Mouse (Mus musculus) lung, adult 2 months (tissue): ENCODE measurements around the gene Olfr1346. TPM values are rescaled to one million over a fixed set of nuclear protein-coding genes. Genes with fewer than 3 reads are reported as not detected.
"Not testable (repeated sequence)": the region's sequence is repeated elsewhere in the genome, so short reads cannot be mapped to it uniquely, and the experiment has no call there.

Source experiments
- DNase-seq: peaks from one replicate; pipeline ENCODE4 v3.0.0; 2022
- H3K4me1 ChIP-seq: fragments of 200-500 bp; 2 replicates; pipeline ENCODE4 v1.6.1; 2011; ENCODE audit warnings: low read length; ENCODE audit not compliant: control insufficient read depth, insufficient read depth
- H3K4me3 ChIP-seq: fragments of 200-500 bp; replicated peaks from 2 replicates; pipeline ENCODE3; 2011; ENCODE audit warnings: low read depth, mild to moderate bottlenecking, control low read depth, low read length; ENCODE audit errors: extremely low read depth
- CTCF ChIP-seq: fragments of 200-500 bp; IDR thresholded peaks from 2 replicates; pipeline ENCODE4 v1.5.1; 2011; ENCODE audit warnings: mild to moderate bottlenecking, low read length, control low read depth; ENCODE audit not compliant: insufficient read depth
- POLR2A ChIP-seq: fragments of 200-500 bp; IDR thresholded peaks from 2 replicates; pipeline ENCODE4 v1.6.1; 2011; ENCODE audit warnings: low read depth, mild to moderate bottlenecking, control low read depth, low read length, borderline replicate concordance; ENCODE audit errors: extremely low read depth
- WGBS: fragments of 180-500 bp; shearing (Covaris S2); methylation state at CpG from one replicate; pipeline ENCODE4 v1.1.7; 2018; 5-methylcytosine and 5-hydroxymethylcytosine counted together
- polyA plus RNA-seq: library from polyadenylated mRNA; depleted of rRNA; stranded (reverse); fragments of >200 nt; gene quantifications from 2 replicates; pipeline ENCODE4 v1.2.3, GENCODE M21; 2012; rRNA removed

The Olfr1346 gene
- polyA plus RNA-seq, result not detected in 2 replicates

GRCm38 (mm10) chr7:6466951-6467350 is at the start of gene Olfr1346:
Gene Olfr1346 (plus strand): TSS chr7:6467101.
- Histone ChIP-seq H3K4me1 (no peaks in the 10 kb centered on the region), H3K4me3 (no peak within 1 kb of the TSS)
- TF ChIP-seq CTCF, result no peak
- no peak for TF ChIP-seq POLR2A
- no peak for DNase-seq

- no peak for DNase-seq
- Histone ChIP-seq H3K4me3 (no peak overlapping the region), H3K4me1 (no peaks in the 10 kb centered on the region)
- TF ChIP-seq CTCF (no peak), POLR2A (no peak)
- 64% methylated on average over 6 of the region's 6 CpGs for WGBS
These were observed 47.0 kb upstream of the Olfr1346 start for GRCm38 (mm10) chr7:6419894-6420293.

- TF ChIP-seq CTCF, result no peak
- no peak for TF ChIP-seq POLR2A
- 85% methylated on average over 3 of the region's 3 CpGs for WGBS
- no peak for DNase-seq
- no peak overlapping the region for H3K4me3 ChIP-seq
- H3K4me1 ChIP-seq, result no peaks in the 10 kb centered on the region
These were observed 37.5 kb upstream of the Olfr1346 start for GRCm38 (mm10) chr7:6429381-6429780.

- 31% methylated on average over 2 of the region's 2 CpGs for WGBS
- peak; percentile 8 for DNase-seq
- peak; percentile 75 for TF ChIP-seq CTCF
- TF ChIP-seq POLR2A, result no peak
- Histone ChIP-seq H3K4me1 (no peaks in the 10 kb centered on the region), H3K4me3 (no peak overlapping the region)
These were observed 36.6 kb upstream of the Olfr1346 start for GRCm38 (mm10) chr7:6430342-6430741.

- 59% methylated on average over 3 of the region's 3 CpGs for WGBS
- no peaks in the 10 kb centered on the region for H3K4me1 ChIP-seq
- H3K4me3 ChIP-seq, result no peak within 1 kb of the TSS
- no peak for DNase-seq
- TF ChIP-seq CTCF (no peak), POLR2A (no peak)
These were observed 28.5 kb upstream of the Olfr1346 start, which contains the start of gene Olfr1344 for GRCm38 (mm10) chr7:6438388-6438787. Gene Olfr1344 (plus strand): TSS chr7:6438688.

GRCm38 (mm10) chr7:6441173-6441572 is 25.7 kb upstream of the Olfr1346 start:
- Histone ChIP-seq H3K4me1 (no peaks in the 10 kb centered on the region), H3K4me3 (no peak overlapping the region)
- no peak for TF ChIP-seq POLR2A
- TF ChIP-seq CTCF, result no peak
- 55% methylated on average over 2 of the region's 2 CpGs for WGBS
- no peak for DNase-seq

GRCm38 (mm10) chr7:6447771-6448170 is 19.1 kb upstream of the Olfr1346 start:
- no peak for TF ChIP-seq CTCF
- TF ChIP-seq POLR2A, result no peak
- Histone ChIP-seq H3K4me3 (no peak overlapping the region), H3K4me1 (no peaks in the 10 kb centered on the region)
- 65% methylated on average over 5 of the region's 5 CpGs for WGBS
- no peak for DNase-seq

GRCm38 (mm10) chr7:6455868-6456267 is 11.0 kb upstream of the Olfr1346 start, which contains the start of gene Olfr1336:
Gene Olfr1336 (plus strand): TSS chr7:6456168.
- DNase-seq, result no peak
- no peak within 1 kb of the TSS for H3K4me3 ChIP-seq
- TF ChIP-seq POLR2A (no peak), CTCF (no peak)

GRCm38 (mm10) chr7:6456399-6456798 is 10.5 kb upstream of the Olfr1346 start:
- WGBS, result 42% methylated on average over 3 of the region's 3 CpGs
- no peak for DNase-seq
- Histone ChIP-seq H3K4me1 (no peaks in the 10 kb centered on the region), H3K4me3 (no peak overlapping the region)
- no peak for TF ChIP-seq POLR2A
- no peak for TF ChIP-seq CTCF

More at GRCm38 (mm10) chr7:6455868-6456267, 11.0 kb upstream of the Olfr1346 start, which contains the start of gene Olfr1336:
- no peaks in the 10 kb centered on the region for H3K4me1 ChIP-seq

- DNase-seq, H3K4me1 ChIP-seq, H3K4me3 ChIP-seq: not testable (repeated sequence)
- WGBS, result 60% methylated on average over 2 of the region's 2 CpGs
These were observed 10.7 kb downstream of the Olfr1346 start for GRCm38 (mm10) chr7:6477633-6478032.
